Mouse (Mus musculus) lung, embryonic 14.5 days (tissue): ENCODE data around the gene Cluap1. TPM values are rescaled to one million over a fixed set of nuclear protein-coding genes. Genes with fewer than 3 reads are reported as not detected.

Source experiments
- ATAC-seq: fragments of 200-750 bp; cut with Nextera tagmentation; 2 replicates; pipeline ENCODE4 v1.8.0; 2017; ENCODE audit warnings: mild to moderate bottlenecking, moderate TSS enrichment, moderate library complexity; ENCODE audit not compliant: insufficient read depth
- DNase-seq: peaks from one replicate; pipeline ENCODE4 v3.0.0-alpha.2; 2015
- H3K27ac ChIP-seq: fragments of 300-500 bp; sonication (generic); 2 replicates; pipeline ENCODE4 v1.5.1; 2014; ENCODE audit warnings: low read depth, mild to moderate bottlenecking, moderate library complexity
- H3K27me3 ChIP-seq: fragments of 300-500 bp; sonication (generic); 2 replicates; pipeline ENCODE4 v1.6.1; 2014; ENCODE audit warnings: low read length, control low read depth; ENCODE audit not compliant: insufficient read depth
- H3K36me3 ChIP-seq: fragments of 300-500 bp; sonication (generic); 2 replicates; pipeline ENCODE4 v1.6.1; 2014; ENCODE audit warnings: control low read depth; ENCODE audit not compliant: insufficient read depth
- H3K4me1 ChIP-seq: fragments of 300-500 bp; sonication (generic); 2 replicates; pipeline ENCODE4 v1.6.1; 2014; ENCODE audit warnings: antibody characterized with exemption, control low read depth; ENCODE audit not compliant: insufficient read depth
- H3K4me2 ChIP-seq: fragments of 300-500 bp; sonication (generic); 2 replicates; pipeline ENCODE4 v1.6.1; 2014; ENCODE audit warnings: mild to moderate bottlenecking
- H3K4me3 ChIP-seq: fragments of 300-500 bp; sonication (generic); 2 replicates; pipeline ENCODE4 v1.5.1; 2014; ENCODE audit warnings: low read depth, low read length
- H3K9ac ChIP-seq: fragments of 300-500 bp; sonication (generic); 2 replicates; pipeline ENCODE4 v1.6.1; 2014
- H3K9me3 ChIP-seq: fragments of 300-500 bp; sonication (generic); 2 replicates; pipeline ENCODE4 v1.6.1; 2016; ENCODE audit warnings: low read depth, low read length, control low read depth
- CTCF ChIP-seq: IDR thresholded peaks from 2 replicates; pipeline ENCODE4 v1.5.1; 2016; ENCODE audit warnings: antibody characterized with exemption, low read depth
- WGBS: fragments of 180-500 bp; shearing (Covaris S2); extraction: QIAGEN DNeasy Blood & Tissue Kit; methylation state at CpG from one replicate; pipeline ENCODE4 v1.1.7; 2014; 5-methylcytosine and 5-hydroxymethylcytosine counted together
- microRNA-seq: library from miRNA; unstranded; fragments of <30 nt; microRNA quantifications from one replicate; pipeline ENCODE4, GENCODE M21; 2016; ENCODE audit warnings: borderline number of aligned reads
- polyA plus RNA-seq: library from polyadenylated mRNA; unstranded; fragments of >200 nt; fragmentation: Nextera tagmentation; extraction: Ambion mirVana; gene quantifications from 2 replicates; pipeline ENCODE4 v1.2.1, GENCODE M21; 2014

Gene Cluap1
- polyA plus RNA-seq, 1 experiment from 2014 or later, result 21.1 TPM

DNA sequence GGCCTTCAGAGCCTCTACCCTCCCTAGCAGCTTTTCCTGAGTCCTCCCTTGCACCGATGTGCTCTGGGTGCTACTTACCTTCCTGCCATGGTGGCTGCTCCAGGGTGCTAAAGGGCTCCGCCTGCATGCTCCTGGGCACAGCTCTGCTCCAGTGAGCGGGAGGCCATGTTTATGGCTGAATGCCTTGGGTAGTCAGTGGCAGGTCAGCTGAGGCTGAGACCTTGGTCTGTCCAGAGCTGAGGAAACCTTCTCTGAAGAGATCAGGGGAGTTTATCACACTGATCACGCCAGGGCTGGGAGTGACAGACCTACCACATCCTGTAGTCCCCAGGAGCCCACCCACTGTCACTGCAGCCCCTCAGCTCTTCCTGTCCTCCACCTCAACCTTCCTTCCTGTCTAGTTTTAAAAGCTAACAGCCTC, 67.7 kb downstream of the Cluap1 start, which contains the start of gene Nlrc3:
Gene Nlrc3 (minus strand): TSS at position 382 of the 421 bp plus-strand sequence.
- no peaks in the 10 kb centered on the region for H3K27me3 ChIP-seq
- DNase-seq, result peak; percentile 11
- no peaks in the 10 kb centered on the region for H3K4me1 ChIP-seq
- H3K9ac ChIP-seq, result no peak within 1 kb of the TSS
- peaks cover 34% of the 10 kb centered on the region for H3K36me3 ChIP-seq
- H3K9me3 ChIP-seq, result no peaks in the 10 kb centered on the region
- no peak for TF ChIP-seq CTCF
- H3K4me3 ChIP-seq, result no peak within 1 kb of the TSS
- 53% methylated on average over 4 of the region's 4 CpGs for WGBS
- peak within 1 kb of the TSS; percentile 23; the same call in 1 of the 2 replicates for H3K4me2 ChIP-seq
- H3K27ac ChIP-seq, result no peak within 1 kb of the TSS
- ATAC-seq, result peak; percentile 71

DNA sequence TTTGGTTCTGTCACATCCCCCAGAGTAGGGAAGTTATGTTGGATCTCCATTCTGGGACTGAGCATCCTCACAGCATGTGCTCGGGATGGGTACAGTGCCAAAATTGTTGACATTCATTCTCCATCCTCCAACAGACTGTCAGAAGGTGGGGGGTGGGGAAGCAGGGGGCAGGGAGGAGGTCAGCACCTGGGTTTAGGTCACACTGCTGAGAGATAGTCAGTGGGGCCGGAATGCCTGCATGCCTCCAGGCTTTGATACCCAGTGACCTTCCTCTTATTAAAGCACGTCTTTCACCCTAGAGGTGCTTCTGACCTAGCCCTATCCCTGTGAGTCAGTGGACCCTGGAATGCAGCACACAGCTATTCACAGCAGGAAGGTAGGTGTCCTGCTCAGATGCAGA, 68.1 kb downstream of the Cluap1 start:
- 18% methylated on average over 3 of the region's 3 CpGs for WGBS

DNA sequence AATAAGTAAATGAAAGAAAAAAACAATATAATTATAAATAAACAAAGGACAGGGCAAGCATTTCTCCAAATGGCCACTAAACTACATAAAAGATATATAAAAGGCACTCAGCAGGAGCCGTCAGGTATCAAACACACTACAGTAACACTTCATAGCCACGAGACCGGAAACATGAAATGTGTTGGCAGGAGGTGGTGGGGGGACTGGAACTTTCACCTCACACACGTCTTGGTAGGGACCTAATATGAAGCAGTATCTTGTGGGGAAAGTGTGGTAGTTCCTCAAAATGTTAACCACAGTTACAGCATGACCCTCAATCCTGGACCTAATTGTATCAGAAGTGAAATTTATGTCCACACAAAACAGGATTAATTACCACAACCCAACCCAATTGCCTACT, 73.6 kb downstream of the Cluap1 start:
- 89% methylated on average over 4 of the region's 4 CpGs for WGBS
- Histone ChIP-seq H3K27me3 (no peaks in the 10 kb centered on the region), H3K9ac (no peak overlapping the region), H3K36me3 (peaks cover 90% of the 10 kb centered on the region), H3K4me2 (no peak overlapping the region), H3K9me3 (no peaks in the 10 kb centered on the region), H3K27ac (no peak overlapping the region), H3K4me1 (no peaks in the 10 kb centered on the region), H3K4me3 (no peak overlapping the region)
- no peak for DNase-seq
- TF ChIP-seq CTCF, result no peak
- ATAC-seq, result no peak

More for the DNA sequence above, 68.1 kb downstream of the Cluap1 start:
- Histone ChIP-seq H3K9me3 (no peaks in the 10 kb centered on the region), H3K4me3 (no peak overlapping the region), H3K36me3 (peaks cover 39% of the 10 kb centered on the region), H3K4me2 (no peak overlapping the region), H3K9ac (no peak overlapping the region), H3K27me3 (no peaks in the 10 kb centered on the region), H3K27ac (no peak overlapping the region), H3K4me1 (no peaks in the 10 kb centered on the region)
- no peak for TF ChIP-seq CTCF
- ATAC-seq (no peak), DNase-seq (no peak)

DNA sequence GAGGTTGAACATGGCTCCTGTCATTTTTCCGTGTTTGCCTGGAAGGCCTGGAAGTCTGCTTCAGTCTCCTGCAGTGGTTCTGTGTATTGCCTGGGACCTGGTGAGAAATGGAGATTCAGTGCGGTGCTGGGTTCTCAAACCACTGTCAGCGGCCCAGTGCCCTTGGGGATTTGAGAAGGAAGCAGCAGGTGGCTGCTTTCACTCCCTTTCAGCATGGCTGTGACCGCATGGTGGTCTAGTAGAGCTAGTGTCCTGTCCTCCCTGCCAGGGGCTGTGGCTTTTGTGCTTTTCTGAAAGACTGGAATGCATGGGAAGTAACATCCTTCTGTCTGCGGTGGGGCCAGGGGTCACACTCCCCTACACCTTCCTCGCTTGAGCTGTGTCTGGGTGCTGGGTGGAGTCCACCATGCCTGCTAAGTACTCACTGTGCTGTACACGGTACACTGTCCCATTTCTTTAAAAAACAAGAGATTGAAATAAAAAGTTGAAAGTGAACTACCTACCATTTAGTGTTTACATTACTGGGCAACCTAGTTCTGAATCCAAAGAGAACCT, 74.6 kb downstream of the Cluap1 start:
- Histone ChIP-seq H3K9ac (no peak overlapping the region), H3K4me1 (no peaks in the 10 kb centered on the region), H3K27ac (no peak overlapping the region), H3K4me2 (no peak overlapping the region), H3K36me3 (peaks cover 96% of the 10 kb centered on the region), H3K4me3 (no peak overlapping the region), H3K27me3 (no peaks in the 10 kb centered on the region), H3K9me3 (no peaks in the 10 kb centered on the region)
- 78% methylated on average over 7 of the region's 7 CpGs for WGBS
- ATAC-seq, result no peak
- no peak for TF ChIP-seq CTCF
- DNase-seq, result no peak

DNA sequence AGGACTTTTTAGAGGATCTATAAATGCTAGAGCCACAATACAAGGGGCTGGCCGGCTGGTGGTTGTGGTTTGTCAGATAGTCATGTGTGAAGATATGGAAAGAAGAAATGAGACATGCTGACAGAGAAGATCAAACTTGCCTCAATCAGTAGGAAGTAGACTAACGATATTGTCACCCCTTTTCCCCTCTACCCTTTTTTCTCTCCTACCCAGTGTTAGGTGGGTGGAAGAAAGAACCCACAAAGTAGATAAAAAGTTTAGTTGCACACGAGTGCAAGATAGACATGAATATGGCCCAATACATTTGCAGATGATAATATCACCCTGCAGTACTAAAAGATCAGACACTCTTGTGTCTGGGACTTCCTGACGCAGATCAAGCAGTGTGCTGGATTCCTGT, 79.8 kb downstream of the Cluap1 start:
- Histone ChIP-seq H3K4me3 (no peak overlapping the region), H3K27me3 (no peaks in the 10 kb centered on the region), H3K4me2 (no peak overlapping the region), H3K36me3 (peaks cover 92% of the 10 kb centered on the region), H3K27ac (no peak overlapping the region), H3K9me3 (no peaks in the 10 kb centered on the region), H3K9ac (no peak overlapping the region), H3K4me1 (no peaks in the 10 kb centered on the region)
- ATAC-seq, result no peak
- WGBS, result 85% methylated on average over 4 of the region's 4 CpGs
- no peak for DNase-seq
- TF ChIP-seq CTCF, result no peak

Small RNA genes lying within 50 kb of the gene (microRNA-seq; reads per million reads assigned to microRNA genes)
- not detected for gene Gm23493

Other genes starting within 250 kb of the Cluap1 start
- not detected in 2 replicates for gene Mefv, start 190.7 kb upstream of the Cluap1 start, polyA plus RNA-seq
- gene Zfp263, start 164.7 kb upstream of the Cluap1 start, polyA plus RNA-seq, result 27.1 and 30.6 TPM in 2 replicates
- gene Olfr15, start 77.9 kb upstream of the Cluap1 start, polyA plus RNA-seq, result not detected in 2 replicates
- 1.1 and 1.2 TPM in 2 replicates for gene Zfp174, start 61.5 kb upstream of the Cluap1 start, polyA plus RNA-seq
- 59.0 and 59.1 TPM in 2 replicates for gene Naa60, start 36.4 kb upstream of the Cluap1 start, polyA plus RNA-seq
- 6.2 and 6.5 TPM in 2 replicates for gene Zfp597, start 24.2 kb upstream of the Cluap1 start, polyA plus RNA-seq
- 2.3 and 2.4 TPM in 2 replicates for gene Gm20695, start 24.2 kb upstream of the Cluap1 start, polyA plus RNA-seq
- 5.8 and 7.2 TPM in 2 replicates for gene 1700037C18Rik, start 112 bp upstream of the Cluap1 start, polyA plus RNA-seq
- gene Nlrc3, start 67.8 kb downstream of the Cluap1 start, polyA plus RNA-seq, result 1.6 and 2.0 TPM in 2 replicates
- 27.0 and 27.8 TPM in 2 replicates for gene Slx4, start 95.0 kb downstream of the Cluap1 start, polyA plus RNA-seq
- 4.4 and 4.9 TPM in 2 replicates for gene Dnase1, start 128.1 kb downstream of the Cluap1 start, polyA plus RNA-seq
- gene Trap1, start 169.0 kb downstream of the Cluap1 start, polyA plus RNA-seq, result 94.1 and 97.2 TPM in 2 replicates